Mouse (Mus musculus): Measurements from ENCODE around the gene Tk1.
A peak's percentile ranks its signal among the peaks of the same experiment; 100 is the strongest.

Tk1 gene

DNA sequence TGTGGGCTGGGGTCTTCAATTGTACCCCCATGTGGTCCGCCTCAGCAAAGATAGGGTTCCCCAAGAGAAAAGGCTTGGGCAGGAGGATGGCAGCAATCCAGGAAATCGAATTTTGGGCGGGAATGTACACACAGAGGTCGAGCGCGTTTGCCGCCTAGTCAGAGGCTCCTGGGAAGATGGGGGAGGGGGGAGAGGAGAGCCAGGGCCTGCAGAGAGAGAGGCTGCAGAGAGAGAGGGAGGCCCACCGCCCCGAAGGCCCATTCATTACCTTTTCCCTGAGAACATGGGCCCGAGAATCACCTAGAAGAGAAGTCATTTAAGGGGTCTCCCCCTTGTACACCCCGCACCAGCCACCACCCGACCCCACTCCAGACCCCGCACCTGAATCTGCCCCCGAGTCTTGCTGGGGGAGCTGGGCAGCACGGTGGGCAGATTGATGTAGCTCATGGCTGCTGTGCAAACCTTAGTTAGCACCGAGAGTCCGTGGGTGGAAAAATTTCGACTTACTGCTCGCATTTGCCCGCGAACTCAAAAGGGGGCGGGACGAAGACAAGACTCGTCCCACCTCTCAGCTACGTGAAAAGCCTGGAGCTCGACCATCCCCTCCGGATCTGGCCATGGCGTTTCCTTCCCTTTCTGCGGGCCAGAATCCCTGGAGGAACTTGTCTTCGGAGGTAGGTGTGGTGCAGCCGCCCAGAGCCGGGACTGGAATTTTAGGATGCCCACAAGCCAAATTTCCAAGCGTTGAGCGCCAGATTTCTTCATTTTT, at the start of gene Tk1, which contains the start of gene Afmid:
Tk1 (minus strand) TSS at position 760 of the 769 bp plus-strand sequence.
Afmid (plus strand) TSS at position 592 of the 769 bp plus-strand sequence.
- no peak for DNase-seq (ENCODE audit: low read depth, low spot score)

DNA sequence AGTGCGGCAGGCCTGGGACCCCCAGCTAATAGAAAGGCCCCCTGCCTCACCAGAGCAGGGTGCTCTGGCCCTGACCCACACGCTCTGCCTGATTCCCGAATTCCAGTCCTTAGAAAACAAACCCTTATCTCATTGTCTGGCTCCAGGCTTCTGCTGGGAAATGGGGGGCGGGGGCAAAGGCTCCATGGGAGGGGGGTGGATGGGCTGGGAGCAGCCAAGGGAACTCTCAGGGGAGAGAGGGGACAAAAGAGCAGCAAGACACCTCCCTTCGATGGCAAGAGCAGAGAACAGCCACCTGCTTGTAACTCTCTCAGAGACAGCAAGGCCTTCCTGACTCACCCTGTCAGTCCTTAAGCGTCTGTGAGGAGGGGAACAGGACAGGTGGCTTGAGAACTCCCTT, 49.8 kb upstream of the Tk1 start:
- no peak for DNase-seq (ENCODE audit: low read depth, low spot score)

DNA sequence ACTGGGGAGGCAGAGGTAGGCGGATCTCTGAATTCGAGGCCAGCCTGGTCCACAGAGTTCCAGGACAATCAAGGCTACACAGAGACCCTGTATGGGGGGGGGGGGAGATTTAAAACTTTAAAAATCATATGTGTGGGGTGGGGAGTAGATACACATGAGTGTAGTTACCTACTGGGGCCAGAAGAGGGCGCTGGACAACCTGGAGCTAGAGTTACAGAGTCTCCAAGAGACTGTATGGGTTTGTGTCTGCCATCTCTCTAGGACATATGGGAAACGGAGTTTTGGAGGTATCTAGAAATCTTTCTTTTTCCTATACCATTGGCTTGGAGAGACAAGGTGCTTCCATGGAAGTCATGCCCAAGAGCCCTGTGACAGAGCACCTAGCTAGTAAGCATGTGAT, 48.5 kb upstream of the Tk1 start:
- DNase-seq (ENCODE audit: low read depth, low spot score): no peak

DNA sequence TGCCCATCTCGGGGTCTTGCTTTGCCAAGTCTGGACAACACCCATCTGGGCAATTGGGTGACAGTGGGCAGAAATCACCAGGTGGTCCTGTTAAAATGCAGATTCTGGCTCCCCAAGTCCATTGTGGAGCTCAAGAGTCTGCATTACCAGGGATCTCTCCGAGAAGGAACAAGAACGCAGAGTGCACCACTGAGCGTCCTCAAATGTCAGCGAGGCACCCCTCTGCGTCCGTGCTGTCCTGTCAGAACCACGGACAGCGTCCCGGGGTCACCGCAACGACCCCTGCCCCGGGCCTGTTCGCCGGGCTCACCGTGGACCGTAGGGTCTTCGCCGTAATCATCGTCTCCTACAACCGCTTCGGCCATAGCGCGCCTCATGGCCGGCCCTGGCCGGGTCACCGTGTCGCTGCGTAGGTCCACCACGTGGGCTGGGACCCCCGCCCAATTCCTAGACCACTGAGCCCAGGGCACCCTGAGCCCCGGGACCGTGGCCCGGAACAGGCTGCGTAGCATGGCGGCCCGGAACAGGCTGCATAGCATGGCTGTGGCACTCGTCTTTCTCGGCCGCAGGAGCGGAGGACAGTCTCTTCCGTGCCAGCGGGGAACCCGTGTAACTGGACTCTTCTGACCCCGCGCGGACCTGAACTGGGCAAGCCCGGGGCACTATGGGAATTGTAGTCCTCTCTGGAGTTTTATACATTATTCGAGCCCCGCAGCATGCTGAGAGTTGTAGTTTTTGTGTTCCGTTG, 47.1 kb upstream of the Tk1 start, which contains the start of gene Tha1:
Tha1 (minus strand) TSS at position 621 of the 748 bp plus-strand sequence.
- peak; percentile 77 for DNase-seq (ENCODE audit: low read depth, low spot score)

DNA sequence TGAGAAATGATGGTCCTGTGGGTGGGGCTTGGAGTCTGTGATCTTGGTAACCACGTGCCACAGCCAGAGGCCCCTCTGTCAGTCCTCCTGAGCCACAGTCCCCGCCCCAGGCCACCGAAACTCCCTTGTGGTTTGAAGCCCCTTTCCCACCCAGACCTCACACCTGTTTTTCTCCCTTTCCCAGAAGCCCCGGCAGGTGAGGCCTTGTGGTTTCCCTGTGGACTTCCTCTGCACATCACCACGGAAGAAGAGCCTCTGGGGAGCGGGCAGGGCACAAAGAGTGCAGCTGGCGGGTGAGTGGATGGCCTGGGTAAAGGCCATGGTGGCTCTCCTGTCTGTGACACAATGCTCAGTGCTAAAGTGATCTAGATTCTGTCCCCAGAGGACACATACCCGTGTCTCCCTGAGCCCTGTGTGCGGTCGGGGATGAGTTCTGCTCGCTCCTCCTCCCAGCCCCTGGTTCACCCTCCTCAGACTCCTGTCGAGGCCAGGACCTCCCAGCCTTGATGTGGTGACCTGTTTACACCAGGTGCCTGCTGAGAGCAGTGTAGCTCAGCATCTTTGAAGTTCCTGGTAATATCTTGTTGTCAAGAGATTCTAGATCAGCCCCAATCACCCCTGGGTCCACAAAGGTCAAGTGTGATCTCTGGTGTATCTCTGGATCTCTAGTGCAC, 46.2 kb upstream of the Tk1 start:
- no peak for DNase-seq (ENCODE audit: low read depth, low spot score)

DNA sequence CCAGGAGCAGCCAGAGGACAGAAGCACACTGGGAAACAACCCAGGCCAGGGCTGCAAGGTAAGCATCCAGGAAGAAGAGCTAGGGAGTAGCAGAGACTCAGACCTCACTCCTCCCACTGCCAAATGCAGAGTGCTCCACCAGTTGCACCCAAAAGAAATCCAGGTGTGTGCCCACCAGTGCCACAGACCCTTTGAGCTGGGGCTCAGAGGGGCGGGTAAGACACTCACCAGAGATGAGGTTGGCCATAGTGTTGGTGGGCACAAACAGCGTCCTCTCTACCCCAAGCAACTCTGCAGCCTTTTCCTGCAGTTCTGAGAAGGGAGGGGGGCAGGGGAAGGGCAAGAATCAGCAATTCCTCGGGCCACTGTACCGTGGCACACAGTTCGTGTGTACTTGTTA, 45.5 kb upstream of the Tk1 start:
- DNase-seq (ENCODE audit: low read depth, low spot score): no peak

DNA sequence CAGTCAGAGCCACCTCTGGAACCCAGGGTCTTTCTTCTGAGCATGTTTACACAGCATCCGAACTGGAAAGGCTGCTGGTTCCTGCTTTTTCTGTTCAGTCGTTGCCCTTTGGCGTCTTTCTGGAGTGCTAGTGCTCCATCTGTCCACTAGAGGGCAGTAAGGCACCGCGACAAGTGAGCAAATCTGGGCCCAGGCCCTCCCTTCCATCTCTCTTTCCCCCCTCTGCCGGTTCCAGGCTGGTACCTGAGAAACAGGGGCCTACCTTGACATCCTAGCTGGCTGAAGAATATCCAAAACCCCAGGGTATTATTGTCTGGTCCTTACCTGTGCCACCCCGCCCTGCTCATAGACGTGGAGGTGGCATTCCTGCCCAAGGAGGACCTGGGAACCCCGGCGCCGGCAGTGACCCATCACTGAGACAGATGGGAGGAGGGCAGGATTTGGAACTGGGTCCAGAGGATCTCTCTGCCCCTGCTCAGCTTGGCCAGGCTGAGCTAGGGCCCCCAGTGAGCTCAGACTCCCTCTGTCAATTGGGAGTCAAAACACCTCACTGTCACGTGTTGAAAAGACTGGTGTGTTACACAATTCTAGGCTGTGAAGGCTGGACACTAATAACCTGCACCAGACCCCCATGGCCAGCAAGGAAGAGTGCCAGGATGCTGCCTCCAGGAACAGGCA, 44.9 kb upstream of the Tk1 start:
- peak; percentile 73 for DNase-seq (ENCODE audit: low read depth, low spot score)

DNA sequence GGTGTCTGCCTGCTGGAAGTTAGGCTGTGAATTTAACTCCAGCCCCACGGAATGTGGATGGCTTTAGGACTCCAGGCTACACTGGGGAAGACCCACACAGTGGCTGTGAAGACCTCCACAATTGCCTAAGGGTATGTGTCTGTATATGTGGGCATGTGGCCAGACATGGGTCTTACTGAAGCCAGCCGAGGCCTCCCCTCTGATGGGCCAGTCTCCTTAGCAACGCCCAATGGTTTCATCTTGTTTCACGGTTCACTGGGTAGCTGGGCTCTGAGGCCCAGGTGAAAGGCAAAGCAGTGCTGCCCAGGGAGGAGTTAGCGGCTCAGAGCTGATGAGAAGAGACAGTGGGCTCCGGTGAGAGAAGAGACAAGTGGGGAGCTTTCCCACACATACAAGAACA, 40.1 kb upstream of the Tk1 start:
- DNase-seq (ENCODE audit: low read depth, low spot score): no peak

DNA sequence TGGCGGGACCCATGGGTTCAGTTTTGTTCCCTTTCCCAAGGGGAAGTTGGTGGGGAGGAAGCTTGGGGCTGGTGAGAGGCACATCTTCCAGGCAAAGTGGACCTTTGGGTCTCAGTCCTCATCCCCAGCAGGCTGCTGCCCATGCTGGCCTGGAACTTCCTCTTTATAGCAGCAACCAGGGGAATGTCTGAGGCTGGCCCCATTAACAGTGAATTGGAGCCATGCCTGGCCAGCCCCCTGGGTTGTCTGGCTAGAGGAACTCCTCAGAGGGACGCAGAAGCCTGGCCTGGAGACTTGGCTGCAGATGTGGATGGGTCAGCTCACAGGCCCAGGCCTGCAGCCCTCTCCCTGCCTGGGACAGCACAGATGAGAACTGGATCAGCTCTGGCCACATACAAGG, 38.9 kb upstream of the Tk1 start:
- DNase-seq (ENCODE audit: low read depth, low spot score): no peak

DNA sequence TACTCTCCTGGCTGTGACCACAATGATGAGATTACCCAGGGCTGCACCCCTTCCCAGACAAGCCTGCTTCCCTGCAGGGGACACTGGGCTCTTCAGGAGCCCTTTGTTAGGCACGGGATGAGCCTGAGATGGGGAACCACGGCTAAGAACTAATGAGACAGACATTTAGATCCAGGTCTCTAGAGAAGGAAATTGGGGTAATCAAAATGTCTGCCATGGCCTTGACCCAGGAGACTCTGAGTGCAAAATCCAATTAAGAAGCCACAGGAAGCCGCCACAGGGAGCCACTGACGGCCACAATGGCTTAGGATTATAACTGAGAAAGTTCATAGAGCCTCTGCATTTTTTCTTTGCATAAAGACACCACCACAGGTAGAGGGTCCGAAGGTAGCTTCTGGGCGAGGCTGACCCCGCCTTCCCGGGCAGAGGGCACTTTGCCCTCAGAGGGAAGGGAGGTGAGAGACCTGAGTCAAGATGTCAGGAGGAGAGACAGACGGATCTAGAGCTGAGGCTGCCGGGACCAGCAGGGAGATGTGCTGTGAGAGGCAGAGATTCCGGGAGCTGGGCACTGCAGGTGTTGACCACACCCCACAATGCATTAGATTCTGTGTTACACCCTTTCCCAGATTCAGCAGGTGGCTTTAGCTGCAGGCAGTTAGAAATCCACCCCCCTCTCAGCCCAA, 37.4 kb upstream of the Tk1 start:
- DNase-seq (ENCODE audit: low read depth, low spot score): no peak

DNA sequence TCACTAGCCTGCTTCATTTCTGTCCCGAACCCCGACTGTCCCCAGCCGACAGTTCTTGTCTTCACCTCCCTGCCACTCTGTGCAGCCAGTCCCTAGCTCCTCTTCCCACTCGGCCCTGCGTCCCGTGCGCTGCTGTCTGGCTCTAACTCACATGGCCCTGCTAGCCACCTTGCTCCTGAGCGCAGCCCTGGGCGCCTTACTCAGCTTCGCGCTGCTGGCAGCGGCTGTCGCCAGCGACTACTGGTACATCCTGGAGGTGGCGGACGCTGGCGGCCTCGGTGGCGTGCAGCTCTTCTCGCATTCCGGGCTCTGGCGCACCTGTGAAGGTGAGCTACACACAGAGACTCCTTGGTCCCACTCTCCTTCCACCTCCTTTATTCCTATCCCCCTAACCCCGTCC, 34.7 kb upstream of the Tk1 start, which contains the start of gene Tmem235:
Tmem235 (plus strand) TSS at position 152 of the 400 bp plus-strand sequence.
- DNase-seq (ENCODE audit: low read depth, low spot score): no peak

DNA sequence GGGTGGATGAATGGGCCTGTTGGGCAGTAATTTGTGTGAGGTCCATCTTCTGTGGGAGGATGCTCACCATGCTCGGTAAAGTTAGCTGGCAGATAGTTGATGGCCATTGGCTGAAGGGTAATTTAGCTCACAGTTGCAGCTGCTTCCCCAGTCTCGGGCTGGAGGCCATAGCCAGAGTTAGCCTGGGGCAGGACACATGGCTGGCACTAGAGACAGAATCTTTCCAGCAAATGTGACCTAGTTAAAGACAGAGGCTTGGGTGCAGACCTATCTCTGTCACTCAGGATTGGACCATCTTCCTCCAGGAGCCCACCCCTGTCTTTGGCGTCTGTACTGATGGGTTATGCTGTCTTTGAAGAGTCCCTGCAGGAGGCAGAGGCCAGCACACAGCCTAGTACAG, 32.5 kb upstream of the Tk1 start:
- no peak for DNase-seq (ENCODE audit: low read depth, low spot score)

DNA sequence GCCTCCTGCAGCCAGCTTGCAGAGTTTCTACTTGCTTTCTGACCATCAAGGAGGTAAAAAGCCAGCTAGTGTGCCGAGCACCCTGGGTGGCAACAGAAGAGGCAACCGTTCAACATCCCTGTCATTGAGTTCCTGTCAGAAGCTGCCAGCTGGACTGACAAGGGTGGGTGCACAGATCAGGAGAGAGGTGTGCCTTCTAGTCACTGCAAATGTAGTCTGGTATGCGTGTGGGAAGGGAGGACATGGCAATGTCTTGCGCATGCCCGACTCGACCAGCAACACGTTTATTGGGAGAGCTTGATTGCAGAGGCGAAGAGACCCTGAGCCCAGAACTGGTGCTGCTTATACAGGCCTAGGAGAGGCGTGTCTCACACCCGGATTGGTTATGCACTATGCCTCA, 31.6 kb upstream of the Tk1 start:
- DNase-seq (ENCODE audit: low read depth, low spot score): no peak

DNA sequence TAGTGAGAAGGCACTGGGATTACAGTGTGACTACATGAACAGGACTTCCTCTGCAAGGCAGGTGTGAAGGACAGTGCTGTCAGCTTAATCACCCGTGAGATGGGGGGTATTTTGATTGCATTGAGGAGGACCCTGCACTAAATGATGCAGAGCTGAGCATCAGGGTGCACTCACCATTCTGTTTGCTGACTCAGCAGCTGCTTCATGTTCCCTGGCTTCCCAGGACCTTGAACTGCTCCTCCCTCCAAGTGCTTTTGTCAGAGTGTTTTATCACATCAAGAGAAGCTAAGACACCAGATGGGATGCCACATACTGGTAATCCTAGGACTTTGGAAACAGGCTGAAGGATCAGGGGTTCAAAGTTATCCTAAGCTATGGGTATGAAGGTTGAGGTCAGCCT, 30.1 kb upstream of the Tk1 start:
- DNase-seq (ENCODE audit: low read depth, low spot score): no peak

DNA sequence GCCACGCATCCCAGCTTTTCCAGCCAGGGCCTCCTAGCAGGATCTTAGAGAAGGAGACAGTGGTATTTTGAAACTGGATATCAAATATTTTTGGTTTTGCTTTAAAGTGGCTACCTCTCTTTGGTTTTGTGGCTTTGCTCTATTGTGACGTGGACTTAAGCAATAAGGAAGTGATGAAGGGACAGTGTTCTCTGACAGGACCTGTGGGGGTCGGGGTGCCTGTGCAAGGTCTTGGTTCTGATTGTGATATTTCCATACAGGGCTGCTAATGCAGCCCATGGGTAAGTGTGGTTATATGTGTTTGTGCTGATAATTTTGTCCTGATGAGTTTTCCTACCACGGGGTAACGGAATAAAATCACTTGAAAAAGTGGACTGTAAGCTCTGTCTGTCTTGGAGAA, 29.5 kb upstream of the Tk1 start:
- DNase-seq (ENCODE audit: low read depth, low spot score): no peak

DNA sequence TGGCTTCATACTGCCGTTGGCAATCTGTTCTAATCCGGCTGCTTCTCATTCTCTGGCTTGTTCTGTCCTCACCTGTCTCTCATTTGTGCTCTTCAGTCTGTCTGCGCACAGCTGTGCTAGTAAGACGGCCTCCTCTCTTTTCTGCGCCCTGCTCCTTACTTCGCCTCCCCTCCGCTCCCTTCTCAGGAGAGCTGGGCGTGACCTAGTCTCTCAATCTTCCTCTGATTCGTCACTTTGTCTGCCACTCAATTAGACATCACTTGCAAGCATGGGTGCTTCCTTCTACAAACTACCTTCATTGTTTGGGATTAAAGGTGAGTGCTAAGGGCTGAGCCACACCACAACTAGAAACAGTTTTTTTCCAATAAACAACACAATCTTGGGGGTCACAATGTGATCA, 28.3 kb upstream of the Tk1 start:
- DNase-seq (ENCODE audit: low read depth, low spot score): no peak

DNA sequence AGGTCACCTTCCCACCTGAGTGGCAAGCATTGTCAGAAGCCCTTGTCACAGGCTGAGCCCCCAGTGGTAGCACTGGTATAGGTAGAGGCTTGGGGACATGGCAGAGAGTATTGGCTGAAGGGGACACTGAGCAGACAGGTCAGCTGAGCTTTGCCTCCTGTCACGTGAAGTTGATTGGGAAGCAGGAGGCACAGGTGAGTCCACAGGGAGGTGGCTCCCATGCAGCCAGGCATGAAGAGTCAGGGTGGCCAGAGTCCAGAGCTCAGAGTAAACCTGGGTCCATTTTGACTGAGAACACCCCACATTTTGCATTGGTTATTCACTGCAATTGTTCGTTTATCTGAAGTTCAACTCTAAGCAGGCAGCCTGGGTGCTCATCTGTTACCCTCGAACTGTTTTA, 27.0 kb upstream of the Tk1 start:
- DNase-seq (ENCODE audit: low read depth, low spot score): no peak

DNA sequence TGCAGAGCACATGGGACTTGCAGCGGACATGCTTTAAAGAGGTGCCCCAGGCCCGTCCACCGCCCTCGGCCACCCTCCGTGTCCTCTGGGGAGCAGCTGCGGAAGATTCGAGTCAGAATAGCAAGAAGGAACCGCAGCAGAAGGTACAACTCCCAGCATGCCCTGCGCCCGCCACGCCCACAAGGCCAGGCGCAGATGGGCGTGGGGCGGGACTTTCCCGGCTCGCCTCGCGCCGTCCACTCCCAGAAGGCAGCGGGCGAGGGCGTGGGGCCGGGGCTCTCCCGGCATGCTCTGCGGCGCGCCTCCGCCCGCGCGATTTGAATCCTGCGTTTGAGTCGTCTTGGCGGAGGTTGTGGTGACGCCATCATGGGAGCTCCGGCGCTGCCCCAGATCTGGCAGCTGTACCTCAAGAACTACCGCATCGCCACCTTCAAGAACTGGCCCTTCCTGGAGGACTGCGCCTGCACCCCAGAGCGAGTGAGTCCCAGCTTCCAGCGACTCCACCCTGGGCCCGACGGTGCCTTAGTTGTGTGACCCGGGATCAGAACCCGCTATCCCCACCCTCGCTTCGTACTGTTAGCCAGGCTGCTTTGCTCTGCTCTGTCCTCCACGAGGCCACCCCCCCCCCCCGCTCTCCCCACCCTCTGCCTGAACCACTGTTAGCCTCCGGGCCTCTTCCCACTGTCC, 23.2 kb upstream of the Tk1 start, which contains the start of gene Birc5:
Birc5 (plus strand) TSS at position 267 of the 687 bp plus-strand sequence.
- peak; percentile 92 for DNase-seq (ENCODE audit: low read depth, low spot score)

DNA sequence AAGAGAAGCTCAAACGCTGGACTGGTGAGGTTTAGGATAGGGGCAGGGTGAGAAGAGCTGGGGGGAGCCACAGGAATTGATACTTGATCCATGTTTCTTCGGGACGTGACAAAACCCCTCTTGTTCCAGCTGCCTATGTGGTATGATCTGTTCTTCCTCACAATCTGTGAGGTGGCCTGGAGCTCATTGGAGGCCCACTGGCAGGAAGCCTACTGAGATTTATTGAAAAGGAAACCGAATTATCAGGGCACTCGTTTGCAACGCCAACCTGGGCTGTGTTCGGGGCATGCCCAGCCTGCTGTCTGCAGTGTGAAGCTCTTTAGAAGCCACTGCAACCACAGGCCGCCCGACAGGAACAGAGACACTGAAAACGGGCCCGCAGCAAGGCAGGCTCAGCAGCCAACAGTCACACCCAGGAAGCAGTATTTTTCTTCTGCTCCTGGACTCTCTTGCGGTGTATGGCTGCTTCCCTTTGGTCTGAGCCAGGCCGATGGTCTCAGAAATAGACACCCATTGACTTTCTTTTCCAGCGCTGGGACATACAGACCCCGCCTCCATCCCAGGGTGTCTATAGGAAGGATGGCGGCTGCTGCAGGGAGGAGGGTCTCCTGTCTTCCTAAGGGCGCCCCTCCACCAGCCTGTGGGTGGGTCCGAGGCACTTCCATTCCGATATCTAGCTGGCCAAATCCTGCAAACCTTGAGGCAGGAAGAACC, 22.5 kb upstream of the Tk1 start:
- no peak for DNase-seq (ENCODE audit: low read depth, low spot score)
